Mouse (Mus musculus): ENCODE data around the gene 1700001O22Rik. TPM values are rescaled to one million over a fixed set of nuclear protein-coding genes. Genes with fewer than 3 reads are reported as not detected.

The 1700001O22Rik gene
- polyA plus RNA-seq, 2 experiments from 2014 or later: 0.62 TPM; not detected in 1

GRCm38 (mm10) chr2:30752471-30752870, 51.0 kb downstream of the 1700001O22Rik start:
- ATAC-seq: no peak

DNA sequence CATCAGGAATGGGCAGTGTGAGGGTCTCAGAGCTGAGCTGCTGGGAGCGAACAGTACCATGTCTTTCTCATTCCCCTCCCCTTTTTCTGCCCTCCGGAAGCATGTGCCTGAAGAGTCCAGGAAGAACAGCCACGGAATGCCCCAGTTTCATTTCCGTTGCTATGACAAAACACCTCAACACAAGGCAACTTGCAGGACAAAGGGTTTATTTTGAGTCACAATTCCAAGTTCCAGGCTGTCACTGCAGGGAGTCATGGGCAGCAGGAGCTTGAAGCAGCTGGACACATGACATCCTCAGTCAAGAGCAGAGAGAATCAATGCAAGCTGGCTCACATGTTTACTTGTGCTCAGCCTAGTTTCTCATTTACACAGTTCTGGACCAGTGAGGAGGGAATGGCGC, 53.4 kb downstream of the 1700001O22Rik start:
- no peak for ATAC-seq

- no peak for ATAC-seq
Observed at GRCm38 (mm10) chr2:30747602-30748162, 55.8 kb downstream of the 1700001O22Rik start.

Other genes starting within 250 kb of the 1700001O22Rik start
- gene Cstad, start 208.6 kb downstream of the 1700001O22Rik start, polyA plus RNA-seq (2017; shearing (Covaris generic)): 1 to 10 TPM; 2.0 to 5.4 TPM
- gene Ntmt1, start 4.2 kb upstream of the 1700001O22Rik start, polyA plus RNA-seq (2017; shearing (Covaris generic)): 10 to 100 TPM; 30.5 to 44.9 TPM
- gene Asb6, start 26.7 kb upstream of the 1700001O22Rik start, polyA plus RNA-seq (2017; shearing (Covaris generic)): 10 to 100 TPM; 33.1 to 65.6 TPM
- not detected for gene Prrx2, start 31.3 kb upstream of the 1700001O22Rik start, polyA plus RNA-seq (2017; shearing (Covaris generic))
- not detected for gene Ptges, start 126.2 kb upstream of the 1700001O22Rik start, polyA plus RNA-seq (2017; shearing (Covaris generic))
- 10 to 100 TPM; 24.5 to 25.6 TPM for gene Tor1b, start 149.3 kb upstream of the 1700001O22Rik start, polyA plus RNA-seq (2017; shearing (Covaris generic))
- 10 to 100 TPM; 66.2 to 86.1 TPM for gene Tor1a, start 164.3 kb upstream of the 1700001O22Rik start, polyA plus RNA-seq (2017; shearing (Covaris generic))
- gene BC005624, start 178.5 kb upstream of the 1700001O22Rik start, polyA plus RNA-seq (2017; shearing (Covaris generic)): 100 to 1,000 TPM in 1 of 2 experiments, 10 to 100 TPM in 1; 86.1 to 107 TPM
- gene Usp20, start 178.6 kb upstream of the 1700001O22Rik start, polyA plus RNA-seq (2017; shearing (Covaris generic)): 10 to 100 TPM; 11.0 to 25.8 TPM

All from CD4-positive, CD25-positive, alpha-beta regulatory T cell, adult 4 months (primary cell).